Mouse (Mus musculus) limb, embryonic 11.5 days (tissue): ENCODE measurements around the gene Sh3pxd2a. TPM values are rescaled to one million over a fixed set of nuclear protein-coding genes. Genes with fewer than 3 reads are reported as not detected.

Experiments used
- ATAC-seq: fragments of 200-750 bp; cut with Nextera tagmentation; 2 replicates; pipeline ENCODE4 v1.8.0; 2017; ENCODE audit warnings: low read depth; ENCODE audit not compliant: insufficient number of reproducible peaks, low FRiP score, low TSS enrichment
- DNase-seq: peaks from one replicate; pipeline ENCODE4 v3.0.0-alpha.2; 2015; ENCODE audit warnings: low spot score
- H3K27ac ChIP-seq: fragments of 300-500 bp; sonication (generic); replicated peaks from 2 replicates; pipeline ENCODE4 v1.5.1; 2014; ENCODE audit warnings: low read depth, mild to moderate bottlenecking, low read length
- H3K27me3 ChIP-seq: fragments of 300-500 bp; sonication (generic); 2 replicates; pipeline ENCODE4 v1.6.1; 2014; ENCODE audit warnings: mild to moderate bottlenecking, low read length, mixed read lengths; ENCODE audit not compliant: control insufficient read depth, insufficient read depth
- H3K36me3 ChIP-seq: fragments of 300-500 bp; sonication (generic); 2 replicates; pipeline ENCODE4 v1.6.1; 2014; ENCODE audit warnings: mild to moderate bottlenecking, low read length, moderate library complexity, mixed read lengths; ENCODE audit not compliant: control insufficient read depth, insufficient read depth
- H3K4me1 ChIP-seq: fragments of 300-500 bp; sonication (generic); 2 replicates; pipeline ENCODE4 v1.6.1; 2014; ENCODE audit warnings: low read length, mixed read lengths; ENCODE audit not compliant: control insufficient read depth, insufficient read depth
- H3K4me2 ChIP-seq: fragments of 300-500 bp; sonication (generic); 2 replicates; pipeline ENCODE4 v1.6.1; 2014; ENCODE audit warnings: low read depth, mild to moderate bottlenecking, moderate library complexity; ENCODE audit not compliant: severe bottlenecking
- H3K4me3 ChIP-seq: fragments of 300-500 bp; sonication (generic); 2 replicates; pipeline ENCODE4 v1.5.1; 2014; ENCODE audit warnings: low read depth, low read length
- H3K9ac ChIP-seq: fragments of 300-500 bp; sonication (generic); 2 replicates; pipeline ENCODE4 v1.6.1; 2014; ENCODE audit warnings: mild to moderate bottlenecking, low read length
- H3K9me3 ChIP-seq: fragments of 300-500 bp; sonication (generic); 2 replicates; pipeline ENCODE4 v1.6.1; 2016; ENCODE audit warnings: low read length; ENCODE audit not compliant: control insufficient read depth
- WGBS: fragments of 180-500 bp; shearing (Covaris S2); extraction: QIAGEN DNeasy Blood & Tissue Kit; methylation state at CpG from one replicate; pipeline ENCODE4 v1.1.7; 2014; 5-methylcytosine and 5-hydroxymethylcytosine counted together
- polyA plus RNA-seq: library from polyadenylated mRNA; unstranded; fragments of >200 nt; fragmentation: Nextera tagmentation; extraction: Ambion mirVana; gene quantifications from 2 replicates; pipeline ENCODE4 v1.2.1, GENCODE M21; 2014

Gene Sh3pxd2a
- polyA plus RNA-seq, 1 experiment from 2014 or later, result 10.4 TPM

DNA sequence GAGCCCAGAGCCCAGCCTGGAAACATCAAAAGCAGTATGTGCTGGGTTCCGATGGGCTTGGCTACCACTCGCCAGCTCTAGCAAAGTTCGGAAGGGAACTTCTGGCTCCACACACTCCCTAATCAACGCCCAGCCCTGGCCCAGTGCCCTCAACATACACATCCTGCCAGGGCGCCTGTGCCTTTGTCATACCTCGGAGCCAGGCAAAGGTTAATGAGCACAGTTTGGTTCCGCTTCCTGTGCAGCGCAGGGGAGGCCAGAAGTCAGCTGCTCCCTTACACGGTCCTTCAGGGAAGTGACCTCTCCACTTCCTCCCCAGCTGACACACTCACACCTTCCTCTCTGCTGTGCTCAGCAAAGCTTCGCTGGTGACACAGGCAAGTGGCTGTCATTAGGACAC is 31.9 kb downstream of the Sh3pxd2a start:
- H3K27ac ChIP-seq, result no peak overlapping the region
- WGBS, result 23% methylated on average over 10 of the region's 10 CpGs
- ATAC-seq, result no peak

GRCm38 (mm10) chr19:47431189-47431931 is 32.8 kb downstream of the Sh3pxd2a start:
- Histone ChIP-seq H3K4me3 (no peak overlapping the region), H3K9ac (no peak overlapping the region), H3K36me3 (no peaks in the 10 kb centered on the region), H3K4me1 (peaks cover 17% of the 10 kb centered on the region), H3K9me3 (no peaks in the 10 kb centered on the region), H3K27ac (no peak overlapping the region), H3K4me2 (no peak overlapping the region), H3K27me3 (no peaks in the 10 kb centered on the region)
- no peak for DNase-seq
- 66% methylated on average over 11 of the region's 11 CpGs for WGBS
- ATAC-seq, result no peak

More for the DNA sequence above, 31.9 kb downstream of the Sh3pxd2a start:
- Histone ChIP-seq H3K4me3 (no peak overlapping the region), H3K9me3 (no peaks in the 10 kb centered on the region), H3K27me3 (no peaks in the 10 kb centered on the region), H3K4me1 (peaks cover 17% of the 10 kb centered on the region), H3K4me2 (no peak overlapping the region), H3K36me3 (no peaks in the 10 kb centered on the region), H3K9ac (no peak overlapping the region)
- DNase-seq, result peak; percentile 57

DNA sequence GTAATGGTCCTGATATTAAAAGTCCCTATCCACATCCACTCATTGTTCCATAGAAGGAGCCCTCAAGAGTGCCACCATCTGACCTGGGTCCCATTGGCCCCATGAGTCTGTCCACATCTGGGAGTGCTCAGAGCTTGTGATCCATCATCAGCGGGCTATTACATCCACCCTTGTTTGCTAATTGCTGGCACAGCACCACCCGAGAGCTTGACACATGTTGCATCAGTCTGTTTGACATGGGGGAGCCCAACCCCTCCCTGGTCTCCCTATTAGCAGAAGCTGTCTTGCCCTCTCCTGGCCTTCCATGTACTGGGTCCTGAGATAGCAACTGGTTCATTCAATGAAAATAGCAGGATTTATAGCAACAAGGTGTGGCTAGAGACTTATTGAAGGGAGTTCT is 34.0 kb downstream of the Sh3pxd2a start:
- no peaks in the 10 kb centered on the region for H3K36me3 ChIP-seq
- no peak overlapping the region for H3K27ac ChIP-seq
- no peak overlapping the region for H3K4me2 ChIP-seq
- DNase-seq (no peak), ATAC-seq (no peak)
- no peaks in the 10 kb centered on the region for H3K27me3 ChIP-seq
- H3K9ac ChIP-seq, result no peak overlapping the region
- WGBS, result 82% methylated on average over 2 of the region's 2 CpGs
- no peak overlapping the region for H3K4me3 ChIP-seq
- H3K9me3 ChIP-seq, result no peaks in the 10 kb centered on the region
- peaks cover 17% of the 10 kb centered on the region for H3K4me1 ChIP-seq

DNA sequence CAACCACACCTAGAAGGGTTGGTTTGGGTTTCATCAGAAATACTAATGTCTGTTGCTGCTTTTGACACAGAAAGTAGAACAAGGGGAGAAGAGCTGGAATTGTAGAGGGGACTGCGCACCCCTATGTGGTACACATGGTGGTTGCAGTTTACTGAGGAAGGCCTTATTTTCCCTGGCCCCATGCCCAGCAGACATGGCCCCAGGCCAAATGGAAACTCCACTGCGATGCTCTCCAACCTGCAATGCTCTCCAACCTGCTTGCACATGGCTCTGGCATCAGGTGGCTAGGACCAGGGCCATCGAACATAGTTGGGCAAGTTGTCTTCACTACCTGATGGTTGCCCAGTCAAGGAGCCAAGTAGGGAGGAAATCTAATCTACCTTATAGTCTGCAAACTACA is 35.0 kb downstream of the Sh3pxd2a start:
- ATAC-seq (no peak), DNase-seq (no peak)
- Histone ChIP-seq H3K27me3 (no peaks in the 10 kb centered on the region), H3K9ac (no peak overlapping the region), H3K9me3 (no peaks in the 10 kb centered on the region), H3K4me2 (no peak overlapping the region), H3K27ac (no peak overlapping the region), H3K4me1 (peaks cover 17% of the 10 kb centered on the region), H3K36me3 (no peaks in the 10 kb centered on the region), H3K4me3 (no peak overlapping the region)
- 91% methylated on average over 3 of the region's 3 CpGs for WGBS

DNA sequence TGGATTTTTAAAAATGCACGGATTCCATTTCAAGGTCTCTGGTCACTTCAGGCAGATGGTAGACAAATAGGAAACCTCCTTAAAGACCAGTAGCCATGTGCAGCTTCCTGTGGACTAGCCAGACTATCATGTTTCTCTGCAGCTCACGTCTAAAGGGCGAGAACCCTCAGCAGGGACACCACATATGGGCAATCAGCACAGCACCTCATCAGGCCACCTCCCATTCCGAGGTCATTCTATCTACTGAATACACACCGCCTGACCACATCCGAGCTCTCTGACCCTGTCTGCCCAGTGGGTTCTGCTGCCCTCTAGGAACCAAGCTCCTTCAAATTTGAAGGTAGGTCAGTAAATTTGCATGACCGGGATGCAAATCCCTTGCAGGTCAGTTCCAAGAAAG is 35.4 kb downstream of the Sh3pxd2a start:
- no peak overlapping the region for H3K4me3 ChIP-seq
- no peak overlapping the region for H3K9ac ChIP-seq
- H3K27me3 ChIP-seq, result no peaks in the 10 kb centered on the region
- peaks cover 17% of the 10 kb centered on the region for H3K4me1 ChIP-seq
- 21% methylated on average over 7 of the region's 7 CpGs for WGBS
- no peak overlapping the region for H3K4me2 ChIP-seq
- DNase-seq, result no peak
- no peak overlapping the region for H3K27ac ChIP-seq
- no peak for ATAC-seq
- no peaks in the 10 kb centered on the region for H3K36me3 ChIP-seq
- H3K9me3 ChIP-seq, result no peaks in the 10 kb centered on the region

DNA sequence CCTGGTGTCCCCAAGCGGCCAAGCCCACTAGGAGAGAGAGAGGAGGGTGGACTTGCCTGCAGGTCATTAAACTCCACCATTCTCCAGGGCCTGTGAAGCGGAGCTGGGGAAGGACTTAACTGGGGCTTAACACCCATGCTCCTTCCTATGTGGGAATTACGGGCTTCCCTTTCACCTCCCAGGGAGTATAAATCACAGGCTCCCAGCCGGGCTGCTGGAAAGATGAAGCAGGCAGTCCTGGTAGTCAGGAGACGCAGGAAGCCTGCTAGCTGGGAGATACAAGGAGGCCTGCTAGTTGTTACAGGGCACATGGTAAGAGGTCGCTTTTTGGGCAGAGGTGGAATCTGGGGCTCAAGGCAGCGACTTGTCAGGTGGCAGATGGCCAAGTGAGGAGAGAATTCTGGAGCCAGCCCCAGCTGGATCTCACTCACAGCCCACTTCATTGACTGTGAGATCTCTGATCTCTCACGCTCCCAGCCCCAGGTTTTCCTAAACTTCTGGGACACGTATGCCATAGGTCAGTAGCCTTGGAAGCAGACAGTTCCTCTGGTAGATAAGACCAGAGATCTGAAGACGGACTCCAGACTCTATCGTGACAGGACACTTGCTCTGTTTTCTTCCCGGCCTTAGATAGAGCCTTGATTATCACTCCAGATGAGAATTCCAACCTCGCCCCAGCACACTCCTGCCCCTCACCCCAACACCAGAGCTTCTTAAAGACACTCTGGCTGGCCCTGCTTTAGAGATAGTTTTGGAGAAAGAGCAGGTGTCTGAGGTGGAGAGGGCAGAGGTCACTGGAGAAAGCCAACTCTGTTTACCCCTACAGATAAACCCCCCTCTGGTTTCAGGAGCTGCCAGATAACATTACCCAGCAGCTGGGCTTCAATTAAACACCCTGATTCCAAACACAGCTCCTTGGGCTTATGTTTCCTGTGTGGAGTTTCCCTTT is 36.1 kb downstream of the Sh3pxd2a start:
- Histone ChIP-seq H3K36me3 (no peaks in the 10 kb centered on the region), H3K27ac (no peak overlapping the region), H3K9me3 (no peaks in the 10 kb centered on the region), H3K4me3 (no peak overlapping the region), H3K4me2 (no peak overlapping the region), H3K9ac (no peak overlapping the region), H3K27me3 (no peaks in the 10 kb centered on the region), H3K4me1 (peaks cover 17% of the 10 kb centered on the region)
- DNase-seq (peak; percentile 63), ATAC-seq (no peak; the same call in 1 of the 2 replicates)
- 6% methylated on average over 13 of the region's 13 CpGs for WGBS

- Histone ChIP-seq H3K9me3 (no peaks in the 10 kb centered on the region), H3K4me3 (no peak overlapping the region), H3K4me2 (no peak overlapping the region), H3K9ac (no peak overlapping the region), H3K36me3 (no peaks in the 10 kb centered on the region), H3K27me3 (no peaks in the 10 kb centered on the region), H3K4me1 (peaks cover 10% of the 10 kb centered on the region), H3K27ac (no peak overlapping the region)
- 79% methylated on average over 7 of the region's 7 CpGs for WGBS
- no peak for DNase-seq
- ATAC-seq, result no peak
Observed at GRCm38 (mm10) chr19:47423632-47424031, 40.6 kb downstream of the Sh3pxd2a start.

DNA sequence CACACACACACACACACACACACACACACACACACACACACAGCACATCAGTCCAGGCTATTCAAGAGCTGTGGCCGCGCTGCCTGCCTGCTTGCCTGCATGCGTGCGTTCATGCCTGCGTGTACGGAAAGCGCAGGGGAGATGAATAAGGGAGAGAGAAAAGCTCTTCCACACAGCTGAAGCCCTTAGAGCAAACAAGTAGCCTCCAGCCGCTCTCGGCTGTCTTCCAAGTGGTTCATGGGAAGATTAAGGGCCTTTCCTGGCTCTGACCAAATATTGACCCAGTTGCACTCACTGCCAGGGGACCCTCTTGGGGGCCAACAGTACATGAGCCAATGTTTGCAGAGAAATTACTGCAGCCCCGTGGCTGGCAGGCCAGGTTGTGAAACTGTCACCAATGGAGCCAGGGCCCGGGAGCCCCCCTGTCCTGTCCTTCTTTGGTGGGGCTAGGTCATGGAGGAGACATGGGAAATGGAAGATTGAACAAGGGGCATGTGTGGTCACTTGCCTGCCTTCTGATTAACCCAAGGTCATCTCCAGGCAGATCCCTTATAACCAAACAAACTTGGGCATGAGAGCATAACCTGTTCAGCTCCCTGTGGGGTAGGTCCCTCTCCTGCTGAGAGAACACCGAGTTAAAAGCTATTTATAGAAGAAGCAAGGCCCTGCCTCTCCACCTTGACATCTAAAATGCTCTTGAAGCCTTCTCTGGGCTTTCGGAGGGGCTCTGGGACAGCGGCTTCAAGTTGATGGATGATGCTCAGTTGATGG is 42.9 kb downstream of the Sh3pxd2a start:
- Histone ChIP-seq H3K9me3 (no peaks in the 10 kb centered on the region), H3K27ac (no peak overlapping the region), H3K4me1 (no peaks in the 10 kb centered on the region), H3K36me3 (no peaks in the 10 kb centered on the region), H3K9ac (no peak overlapping the region), H3K27me3 (no peaks in the 10 kb centered on the region), H3K4me3 (no peak overlapping the region), H3K4me2 (no peak overlapping the region)
- WGBS, result 72% methylated on average over 14 of the region's 14 CpGs
- DNase-seq (no peak), ATAC-seq (no peak)
